Comparison of ENCODE assay signal across 8 mouse cellular contexts in the genomic region with DNA sequence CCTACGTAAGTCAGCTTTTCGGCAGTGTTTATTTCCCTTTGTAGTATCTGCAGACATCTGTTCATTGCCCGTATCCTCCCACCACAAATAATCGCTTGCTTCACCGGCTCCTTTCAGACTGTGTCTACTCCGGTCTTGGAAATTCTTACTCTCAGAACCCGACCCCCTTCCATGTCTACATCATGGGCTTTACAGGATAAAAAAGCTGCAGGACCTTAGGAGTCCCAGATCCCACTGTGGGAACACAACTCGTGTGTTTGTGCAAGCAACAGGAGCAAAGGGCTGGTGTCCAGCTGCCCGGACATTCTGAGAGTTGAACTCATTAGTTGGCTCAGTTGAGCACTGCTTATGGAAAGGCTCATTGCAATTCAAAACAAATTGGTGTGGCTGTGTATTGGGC. TPM values are rescaled to one million over a fixed set of nuclear protein-coding genes. Genes with fewer than 3 reads are reported as not detected.
DNase-seq lines count a peak whose midpoint lies in the region; ATAC-seq and TF ChIP-seq lines count a peak whose summit lies in the region.
"Had no signal": no experiment of that assay in that cellular context is flagged by ENCODE, and none has a peak within 500 bp of the region (broad histone marks: within the 10 kb centered on the region; RNA-seq: fewer than 3 reads in every experiment).

No protein-coding gene starts in this region.

- H3K36me3 ChIP-seq in lung, embryonic 14.5 days (ENCODE audit: insufficient read depth) = no peaks in the 10 kb centered on the region
- no peaks in the 10 kb centered on the region for H3K36me3 ChIP-seq in forebrain, embryonic 13.5 days (ENCODE audit: poor library complexity, severe bottlenecking)
- no peaks in the 10 kb centered on the region for H3K36me3 ChIP-seq in intestine, embryonic 15.5 days

- DNase-seq in lung, embryonic 14.5 days = peak; percentile 58
- no peak for DNase-seq in lung, postnatal 36 days
- peak; percentile 24 for DNase-seq in retina, postnatal 1 day
- no peak for DNase-seq in adrenal gland, postnatal 14 days
- no peak for DNase-seq in gastrocnemius, postnatal 14 days

- H3K9me3 ChIP-seq in lung, embryonic 14.5 days (ENCODE audit: low read depth, low read length) = no peaks in the 10 kb centered on the region
- no peaks in the 10 kb centered on the region for H3K9me3 ChIP-seq in forebrain, embryonic 13.5 days (replicated peaks)
- H3K9me3 ChIP-seq in intestine, embryonic 15.5 days = no peaks in the 10 kb centered on the region

- TF ChIP-seq CTCF in lung, embryonic 14.5 days (IDR thresholded peaks at IDR 0.05; ENCODE audit: low read depth) = no peak

- H3K27ac ChIP-seq in lung, embryonic 14.5 days (ENCODE audit: low read depth) = peak overlapping the region; percentile 58
- peak overlapping the region; percentile 8; the same call in 1 of the 2 replicates for H3K27ac ChIP-seq in forebrain, embryonic 13.5 days
- no peak overlapping the region for H3K27ac ChIP-seq in intestine, embryonic 15.5 days
- H3K27ac ChIP-seq: liver, embryonic 14.5 days had no signal

- intact Hi-C loops in gastrocnemius, postnatal 14 days (cut with DNase I; ENCODE audit: low total_unique reads) = no loop called here

- whole genome bisulfite sequencing in lung, embryonic 14.5 days = 22% methylated on average over 9 of the region's 9 CpGs
- 18% methylated on average over 9 of the region's 9 CpGs for WGBS in forebrain, embryonic 13.5 days
- 34% methylated on average over 9 of the region's 9 CpGs for WGBS in intestine, embryonic 15.5 days

- H3K4me1 ChIP-seq in lung, embryonic 14.5 days (ENCODE audit: insufficient read depth) = peaks cover 21% of the 10 kb centered on the region; the same call in 1 of the 2 replicates
- 0 out of 2 replicates have a peak, but pooled peaks cover 3% of the 10 kb centered on the region for H3K4me1 ChIP-seq in forebrain, embryonic 13.5 days
- no peaks in the 10 kb centered on the region for H3K4me1 ChIP-seq in intestine, embryonic 15.5 days (replicated peaks)

- no peak for ATAC-seq in lung, embryonic 14.5 days (ENCODE audit: insufficient read depth)
- ATAC-seq in forebrain, embryonic 13.5 days = peak; percentile 43; the same call in 1 of the 2 replicates
- no peak for ATAC-seq in intestine, embryonic 15.5 days

- no peaks in the 10 kb centered on the region for H3K27me3 ChIP-seq in lung, embryonic 14.5 days (ENCODE audit: insufficient read depth, low read length)
- no peaks in the 10 kb centered on the region for H3K27me3 ChIP-seq in forebrain, embryonic 13.5 days
- no peaks in the 10 kb centered on the region for H3K27me3 ChIP-seq in intestine, embryonic 15.5 days (replicated peaks)

- H3K9ac ChIP-seq in lung, embryonic 14.5 days = no peak overlapping the region
- no peak overlapping the region for H3K9ac ChIP-seq in forebrain, embryonic 13.5 days
- H3K9ac ChIP-seq in intestine, embryonic 15.5 days = no peak overlapping the region
- H3K9ac ChIP-seq: liver, embryonic 14.5 days had no signal

- H3K4me2 ChIP-seq in lung, embryonic 14.5 days = peak overlapping the region; percentile 48
- peak overlapping the region; percentile 29 for H3K4me2 ChIP-seq in forebrain, embryonic 13.5 days
- H3K4me2 ChIP-seq in intestine, embryonic 15.5 days (replicated peaks) = 0 out of 2 replicates have a peak overlapping the region, but pooled peaks have one; percentile 3

- H3K4me3 ChIP-seq in lung, embryonic 14.5 days (ENCODE audit: low read depth, low read length) = peak overlapping the region; percentile 2; the same call in 1 of the 2 replicates
- H3K4me3 ChIP-seq in forebrain, embryonic 13.5 days = no peak overlapping the region
- no peak overlapping the region for H3K4me3 ChIP-seq in intestine, embryonic 15.5 days (replicated peaks)

RNA-seq across cellular contexts. Expression of a gene that starts 35.2 kb away (rescaled TPM):
- 6.6 and 7.0 TPM in 2 replicates for polyA plus RNA-seq in lung, embryonic 14.5 days (2014; fragmentation: Nextera tagmentation; extraction: Ambion mirVana)
- polyA plus RNA-seq in forebrain, embryonic 13.5 days (2015; fragmentation: Nextera tagmentation; extraction: Ambion mirVana) = 4.3 and 4.5 TPM in 2 replicates
- 4.6 and 6.0 TPM in 2 replicates for polyA plus RNA-seq in intestine, embryonic 15.5 days (2015; fragmentation: Nextera tagmentation; extraction: Ambion mirVana)
- 22.6 and 29.8 TPM in 2 replicates for total RNA-seq in adrenal gland, postnatal 14 days (2021)
- 10 to 100 TPM; 10.1 to 12.2 TPM for total RNA-seq in gastrocnemius, postnatal 14 days (2021)

RNA-seq across cellular contexts. Expression of a gene that starts 46.9 kb away (rescaled TPM):
- 6.8 and 8.3 TPM in 2 replicates for polyA plus RNA-seq in lung, embryonic 14.5 days (2014; fragmentation: Nextera tagmentation; extraction: Ambion mirVana)
- polyA plus RNA-seq in forebrain, embryonic 13.5 days (2015; fragmentation: Nextera tagmentation; extraction: Ambion mirVana) = 2.7 and 2.8 TPM in 2 replicates
- polyA plus RNA-seq in intestine, embryonic 15.5 days (2015; fragmentation: Nextera tagmentation; extraction: Ambion mirVana) = 5.4 TPM in 2 replicates
- total RNA-seq in adrenal gland, postnatal 14 days (2021) = 7.0 and 14.0 TPM in 2 replicates
- total RNA-seq in gastrocnemius, postnatal 14 days (2021) = 1 to 10 TPM; 3.0 to 4.6 TPM

RNA-seq across cellular contexts. Expression of a gene that starts 47.0 kb away (rescaled TPM):
- polyA plus RNA-seq in lung, embryonic 14.5 days (2014; fragmentation: Nextera tagmentation; extraction: Ambion mirVana) = 36.2 and 36.7 TPM in 2 replicates
- 5.3 and 5.6 TPM in 2 replicates for polyA plus RNA-seq in forebrain, embryonic 13.5 days (2015; fragmentation: Nextera tagmentation; extraction: Ambion mirVana)
- polyA plus RNA-seq in intestine, embryonic 15.5 days (2015; fragmentation: Nextera tagmentation; extraction: Ambion mirVana) = 17.4 and 18.0 TPM in 2 replicates
- 49.7 and 50.3 TPM in 2 replicates for total RNA-seq in adrenal gland, postnatal 14 days (2021)
- total RNA-seq in gastrocnemius, postnatal 14 days (2021) = 10 to 100 TPM; 26.1 to 28.0 TPM

Comparison
In these comparisons a context has a peak if more than half of its experiments do, and no peak if none do; other contexts are left out.
1. DNase-seq: peak in lung, embryonic 14.5 days (single experiment) and retina, postnatal 1 day (single experiment); none in lung, postnatal 36 days (single experiment), adrenal gland, postnatal 14 days (single experiment) and gastrocnemius, postnatal 14 days (single experiment).
2. Peak in every context shown above with its lines, with median percentiles within 50 percentile points of each other: H3K4me2 ChIP-seq.